Mouse (Mus musculus) liver, postnatal 0 days (tissue): ENCODE data around the gene Siglece.

Experiments
- CTCF ChIP-seq: sonication (generic); IDR thresholded peaks from 2 replicates; pipeline ENCODE4 v1.5.1; 2016; ENCODE audit warnings: antibody characterized with exemption, low read depth
- EP300 ChIP-seq: IDR thresholded peaks from 2 replicates; pipeline ENCODE4 v1.6.1; 2016; ENCODE audit warnings: antibody characterized with exemption, low read depth, mild to moderate bottlenecking

DNA sequence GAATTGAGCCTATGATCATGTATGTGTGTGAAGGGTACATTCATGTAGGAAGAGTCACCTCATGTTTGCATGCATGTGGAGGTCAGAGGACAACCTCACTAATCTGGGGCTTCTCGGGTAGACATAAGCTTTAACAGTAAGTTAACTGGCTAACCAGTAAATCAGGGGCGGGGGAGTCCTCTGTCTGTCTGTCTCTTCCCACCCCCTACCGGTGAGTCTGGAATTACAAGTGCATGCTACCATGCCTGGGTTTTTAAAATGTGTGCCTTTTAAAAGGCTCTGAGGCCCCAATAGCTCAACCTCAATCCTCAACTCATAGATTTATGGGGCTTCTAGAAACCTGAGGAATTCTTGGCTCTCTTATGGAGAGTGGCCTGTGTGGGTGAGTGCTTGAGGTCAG is 8.6 kb upstream of the Siglece start:
- TF ChIP-seq CTCF (peak; percentile 62), EP300 (no peak)
